Mouse (Mus musculus) bone marrow macrophage, adult 2 months (primary cell): ENCODE measurements around the gene Msantd2.

Experiments used
- CTCF ChIP-seq: IDR thresholded peaks from 2 replicates; pipeline ENCODE4 v1.5.1; 2012; ENCODE audit warnings: low read depth, mild to moderate bottlenecking, low read length, moderate library complexity
- POLR2A ChIP-seq: IDR thresholded peaks from 2 replicates; pipeline ENCODE4 v1.6.1; 2012; ENCODE audit warnings: mild to moderate bottlenecking, low read depth, low read length, borderline replicate concordance

DNA sequence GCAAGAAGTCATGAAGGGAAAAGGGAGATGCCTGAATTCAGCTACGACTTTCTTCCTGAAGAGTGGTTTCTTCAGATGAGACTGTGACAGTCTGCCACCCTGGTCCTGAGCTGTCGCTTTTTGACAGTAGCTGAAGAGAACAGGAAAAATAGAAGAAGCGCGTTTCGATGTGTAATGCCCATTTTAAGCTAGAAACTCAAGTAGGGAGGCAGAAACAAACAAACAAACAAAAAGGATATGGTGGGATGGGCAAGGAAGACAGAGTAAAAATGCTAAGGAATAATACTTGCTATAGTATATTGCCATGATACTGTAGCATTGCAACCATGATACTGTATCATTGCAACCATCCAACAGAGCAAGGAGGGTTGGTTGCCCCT is 28.2 kb upstream of the Msantd2 start:
- TF ChIP-seq CTCF = no peak
- TF ChIP-seq POLR2A = no peak
